Comparison of ENCODE assay signal across 9 mouse cellular contexts in the genomic region with DNA sequence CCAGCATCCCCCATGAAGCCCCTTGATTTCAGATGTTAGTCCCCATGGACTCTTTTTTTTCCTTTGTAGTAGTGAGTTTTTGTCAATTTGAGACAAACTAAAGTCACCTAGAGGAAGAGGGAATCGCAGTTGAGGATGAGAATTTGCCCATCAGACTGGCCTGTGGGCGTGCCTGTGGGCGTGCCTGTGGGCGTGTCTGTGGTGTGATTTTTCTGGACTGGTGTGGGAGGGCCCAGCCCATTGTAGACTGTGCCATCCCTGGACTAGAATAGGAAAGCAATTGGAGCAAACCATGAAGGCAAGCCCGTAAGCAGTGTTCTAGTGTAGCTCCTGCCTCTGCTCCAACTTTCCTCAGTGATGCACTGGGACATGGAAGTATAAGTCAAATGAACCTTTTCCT. TPM values are rescaled to one million over a fixed set of nuclear protein-coding genes. Genes with fewer than 3 reads are reported as not detected.
DNase-seq lines count a peak whose midpoint lies in the region; ATAC-seq lines count a peak whose summit lies in the region.
"Had no signal": no experiment of that assay in that cellular context is flagged by ENCODE, and none has a peak within 500 bp of the region (broad histone marks: within the 10 kb centered on the region; RNA-seq: fewer than 3 reads in every experiment).

No protein-coding gene starts in this region.

- H3K27me3 ChIP-seq in liver, embryonic 11.5 days (replicated peaks; ENCODE audit: control insufficient read depth, insufficient read depth, low read length): no peaks in the 10 kb centered on the region
- H3K27me3 ChIP-seq: Patski had no signal

- 45% methylated on average over 5 of the region's 5 CpGs for WGBS in liver, embryonic 11.5 days

- no peaks in the 10 kb centered on the region for H3K36me3 ChIP-seq in liver, embryonic 11.5 days (ENCODE audit: control insufficient read depth, insufficient read depth, low read length)

- no peak for ATAC-seq in liver, embryonic 11.5 days (replicated peaks; ENCODE audit: low FRiP score)
- ATAC-seq: Patski had no signal

- no peaks in the 10 kb centered on the region for H3K9me3 ChIP-seq in liver, embryonic 11.5 days (ENCODE audit: control insufficient read depth, low read length)

- no peak overlapping the region for H3K4me3 ChIP-seq in liver, embryonic 11.5 days (ENCODE audit: low read depth, low read length)

- peaks cover 5% of the 10 kb centered on the region for H3K4me1 ChIP-seq in liver, embryonic 11.5 days (replicated peaks; ENCODE audit: control insufficient read depth, insufficient read depth, low read length)

- no peak overlapping the region for H3K9ac ChIP-seq in liver, embryonic 11.5 days (ENCODE audit: low read depth, low read length)

- DNase-seq in kidney, postnatal 25 days: peak; percentile 18 to 48
- DNase-seq in kidney, adult 9 months: no peak
- DNase-seq in ES-CJ7 (ENCODE audit: low read depth, low spot score) (peak; percentile 59), ZHBTc4 (ENCODE audit: low read depth, low spot score) (peak; percentile 86)
- DNase-seq in liver, embryonic 11.5 days (ENCODE audit: low spot score): peak; percentile 38
- DNase-seq in urinary bladder, adult 18-20 months (ENCODE audit: low spot score in 2 of 2): no peak
- DNase-seq in right cerebral cortex, postnatal 4 days: no peak
- DNase-seq: cerebellum, postnatal 10 days had no signal

- H3K4me2 ChIP-seq in liver, embryonic 11.5 days: no peak overlapping the region

- no peak overlapping the region for H3K27ac ChIP-seq in liver, embryonic 11.5 days (ENCODE audit: low read depth, low read length)

RNA-seq across cellular contexts. Expression of gene Pdhb, which starts 3.4 kb away (rescaled TPM):
- polyA plus RNA-seq in liver, embryonic 11.5 days (2014; fragmentation: Nextera tagmentation; extraction: Ambion mirVana): 196 and 210 TPM in 2 replicates

RNA-seq across cellular contexts. Expression of gene Kctd6, which starts 37.7 kb away (rescaled TPM):
- 9.0 and 10.6 TPM in 2 replicates for polyA plus RNA-seq in liver, embryonic 11.5 days (2014; fragmentation: Nextera tagmentation; extraction: Ambion mirVana)

Comparison
In these comparisons a context has a peak if more than half of its experiments do, and no peak if none do; other contexts are left out.
1. DNase-seq: peak in kidney, postnatal 25 days (2 of 2), ES-CJ7 (single experiment), ZHBTc4 (single experiment) and liver, embryonic 11.5 days (single experiment); none in kidney, adult 9 months (single experiment), urinary bladder, adult 18-20 months (0 of 2) and right cerebral cortex, postnatal 4 days (single experiment).